Mouse (Mus musculus): Measurements from ENCODE around the gene Hoxa6.

DNA sequence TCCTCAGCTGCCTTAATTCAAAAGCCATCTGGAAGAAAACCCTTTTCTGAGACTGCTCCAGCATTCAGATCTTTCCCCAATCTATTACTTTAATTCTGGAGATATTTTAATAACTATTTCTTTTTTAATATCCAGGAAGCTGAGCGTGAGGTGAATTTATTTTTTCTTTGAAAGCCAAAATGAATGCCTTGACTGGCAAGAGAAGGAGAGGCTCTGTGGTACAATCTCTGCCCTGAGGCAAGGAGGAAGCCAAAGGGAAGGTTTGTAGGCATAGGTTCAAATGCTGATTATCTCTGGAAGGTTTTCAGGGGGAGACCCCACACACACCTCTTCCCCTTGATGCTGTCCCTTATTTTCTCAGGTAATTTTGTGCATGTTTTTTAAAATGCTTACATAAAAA, 41.3 kb downstream of the Hoxa6 start:
- TF ChIP-seq CTCF (IDR thresholded peaks at IDR 0.05; ENCODE audit: extremely low read depth, insufficient read length, insufficient replicate concordance, low read depth, low read length) (no peak), POLR2A (IDR thresholded peaks at IDR 0.05; ENCODE audit: low read depth, low read length) (no peak)
